Mouse (Mus musculus) MEL (cell line): ENCODE measurements around the gene Def8. TPM values are rescaled to one million over a fixed set of nuclear protein-coding genes. Genes with fewer than 3 reads are reported as not detected.
A peak's percentile ranks its signal among the peaks of the same experiment; 100 is the strongest.

ENCODE experiments used
- DNase-seq: peaks from one replicate; pipeline ENCODE4 v3.0.0; 2011; ENCODE audit warnings: low read depth, low spot score
- H3K27ac ChIP-seq: 2 replicates; pipeline ENCODE4 v1.5.1; 2012; ENCODE audit warnings: low read depth, mild to moderate bottlenecking, control low read depth, low read length, moderate library complexity; ENCODE audit not compliant: control insufficient read depth
- H3K27me3 ChIP-seq, 2 experiments: fragments of 150-350 bp in 1 of 2; sonication (generic) in 1 of 2; 2 replicates each; pipeline ENCODE4 v1.6.1; 2012; ENCODE audit warnings: low read length in 2 of 2, mild to moderate bottlenecking in 2 of 2, improper control_type of control experiment in 1 of 2, moderate library complexity in 1 of 2; ENCODE audit not compliant: insufficient read depth in 2 of 2, control insufficient read depth in 1 of 2
- H3K36me3 ChIP-seq, 2 experiments: 2 replicates each; pipeline ENCODE4 v1.6.1; 2012 to 2014; ENCODE audit warnings: low read length in 2 of 2, improper control_type of control experiment in 1 of 2, inconsistent platforms in 1 of 2, mild to moderate bottlenecking in 1 of 2; ENCODE audit not compliant: insufficient read depth in 2 of 2, control insufficient read depth in 1 of 2
- H3K4me1 ChIP-seq, 2 experiments: fragments of 150-350 bp in 1 of 2; sonication (generic) in 1 of 2; 2 replicates each; pipeline ENCODE4 v1.6.1; 2012; ENCODE audit warnings: low read length in 2 of 2, improper control_type of control experiment in 1 of 2, mild to moderate bottlenecking in 1 of 2; ENCODE audit not compliant: insufficient read depth in 2 of 2, control insufficient read depth in 1 of 2
- H3K4me3 ChIP-seq, 2 experiments: fragments of 150-350 bp in 1 of 2; sonication (generic) in 1 of 2; 2 replicates each; pipeline ENCODE4 v1.5.1; 2012; ENCODE audit warnings: low read depth in 2 of 2, low read length in 2 of 2, mild to moderate bottlenecking in 2 of 2, moderate library complexity in 2 of 2, control low read depth in 1 of 2, improper control_type of control experiment in 1 of 2; ENCODE audit not compliant: control insufficient read depth in 1 of 2, insufficient read depth in 1 of 2
- H3K79me2 ChIP-seq: 2 replicates; pipeline ENCODE4 v1.6.1; 2012; ENCODE audit warnings: mild to moderate bottlenecking, low read length, moderate library complexity; ENCODE audit not compliant: control insufficient read depth, poor library complexity, insufficient read depth
- H3K9ac ChIP-seq: 2 replicates; pipeline ENCODE4 v1.6.1; 2012; ENCODE audit warnings: low read depth, mild to moderate bottlenecking, control low read depth, low read length, moderate library complexity; ENCODE audit not compliant: control insufficient read depth, poor library complexity, severe bottlenecking
- H3K9me3 ChIP-seq: fragments of 150-350 bp; sonication (generic); replicated peaks from 2 replicates; pipeline ENCODE4 v1.6.1; 2012; ENCODE audit warnings: mild to moderate bottlenecking, low read length, improper control_type of control experiment, moderate library complexity; ENCODE audit not compliant: insufficient read depth
- BHLHE40 ChIP-seq: IDR thresholded peaks from 2 replicates; pipeline ENCODE4 v1.6.1; 2012; ENCODE audit warnings: low read depth, mild to moderate bottlenecking, inconsistent platforms, low read length, improper control_type of control experiment, borderline replicate concordance
- CHD2 ChIP-seq: IDR thresholded peaks from 2 replicates; pipeline ENCODE4 v1.6.1; 2011; ENCODE audit warnings: low read length, improper control_type of control experiment
- CTCF ChIP-seq, 3 experiments: IDR thresholded peaks in 2 of 3; conservative IDR thresholded peaks in 1 of 3; 2 replicates each; pipeline ENCODE4 v1.5.1; 2011 to 2012; ENCODE audit warnings: low read length in 3 of 3, low read depth in 2 of 3, mild to moderate bottlenecking in 2 of 3, improper control_type of control experiment in 1 of 3, inconsistent platforms in 1 of 3, mixed read lengths in 1 of 3, moderate library complexity in 1 of 3; ENCODE audit not compliant: control insufficient read depth in 1 of 3, insufficient read depth in 1 of 3, poor library complexity in 1 of 3, severe bottlenecking in 1 of 3
- E2F4 ChIP-seq: IDR thresholded peaks from 2 replicates; pipeline ENCODE4 v1.6.1; 2011; ENCODE audit warnings: low read depth, low read length, improper control_type of control experiment, borderline replicate concordance
- EP300 ChIP-seq, 2 experiments: IDR thresholded peaks; 2 replicates each; pipeline ENCODE4 v1.6.1; 2011; ENCODE audit warnings: improper control_type of control experiment in 2 of 2, low read length in 2 of 2, low read depth in 1 of 2, mild to moderate bottlenecking in 1 of 2
- ETS1 ChIP-seq: IDR thresholded peaks from 2 replicates; pipeline ENCODE4 v1.6.1; 2012; ENCODE audit warnings: low read depth, mild to moderate bottlenecking, inconsistent platforms, low read length, improper control_type of control experiment, moderate library complexity
- GABPA ChIP-seq: IDR thresholded peaks from 2 replicates; pipeline ENCODE4 v1.6.1; 2012; ENCODE audit warnings: low read depth, mild to moderate bottlenecking, inconsistent platforms, low read length, improper control_type of control experiment, moderate library complexity
- GATA1 ChIP-seq: IDR thresholded peaks from 2 replicates; pipeline ENCODE4 v1.6.1; 2011; ENCODE audit warnings: low read depth, low read length, improper control_type of control experiment
- HCFC1 ChIP-seq: IDR thresholded peaks from 2 replicates; pipeline ENCODE4 v1.6.1; 2012; ENCODE audit warnings: low read depth, mild to moderate bottlenecking, inconsistent platforms, low read length, improper control_type of control experiment, moderate library complexity
- JUND ChIP-seq: IDR thresholded peaks from 2 replicates; pipeline ENCODE4 v1.6.1; 2011; ENCODE audit warnings: low read depth, mild to moderate bottlenecking, improper control_type of control experiment, low read length
- MAFK ChIP-seq: IDR thresholded peaks from 2 replicates; pipeline ENCODE4 v1.6.1; 2011; ENCODE audit warnings: low read depth, mild to moderate bottlenecking, low read length, improper control_type of control experiment, borderline replicate concordance
- MAX ChIP-seq: IDR thresholded peaks from 2 replicates; pipeline ENCODE4 v1.6.1; 2011; ENCODE audit warnings: low read length, improper control_type of control experiment
- MAZ ChIP-seq: IDR thresholded peaks from 2 replicates; pipeline ENCODE4 v1.6.1; 2012; ENCODE audit warnings: low read depth, mild to moderate bottlenecking, inconsistent platforms, low read length, improper control_type of control experiment
- MEF2A ChIP-seq: IDR thresholded peaks from 2 replicates; pipeline ENCODE4 v1.6.1; 2014; ENCODE audit warnings: low read depth, mild to moderate bottlenecking, inconsistent platforms, low read length, improper control_type of control experiment; ENCODE audit not compliant: poor library complexity, insufficient replicate concordance, severe bottlenecking; ENCODE audit errors: extremely low read depth
- MXI1 ChIP-seq: IDR thresholded peaks from 2 replicates; pipeline ENCODE4 v1.6.1; 2011; ENCODE audit warnings: mild to moderate bottlenecking, low read depth, low read length, improper control_type of control experiment
- MYB ChIP-seq: IDR thresholded peaks from 2 replicates; pipeline ENCODE4 v1.6.1; 2011; ENCODE audit warnings: mild to moderate bottlenecking, low read depth, low read length, improper control_type of control experiment
- MYC ChIP-seq: IDR thresholded peaks from 2 replicates; pipeline ENCODE4 v1.6.1; 2011; ENCODE audit warnings: low read depth, mild to moderate bottlenecking, low read length, improper control_type of control experiment, moderate library complexity
- NRF1 ChIP-seq: IDR thresholded peaks from 2 replicates; pipeline ENCODE4 v1.6.1; 2014; ENCODE audit warnings: low read depth, mild to moderate bottlenecking, inconsistent platforms, low read length, improper control_type of control experiment, moderate library complexity; ENCODE audit not compliant: poor library complexity, insufficient read depth, severe bottlenecking
- POLR2A ChIP-seq, 2 experiments: IDR thresholded peaks; 2 replicates each; pipeline ENCODE4 v1.6.1; 2011 to 2012; ENCODE audit warnings: low read length in 2 of 2, mild to moderate bottlenecking in 2 of 2, control low read depth in 1 of 2, improper control_type of control experiment in 1 of 2, low read depth in 1 of 2, moderate library complexity in 1 of 2; ENCODE audit not compliant: control insufficient read depth in 1 of 2, insufficient read depth in 1 of 2, poor library complexity in 1 of 2
- POLR2AphosphoS5 ChIP-seq: IDR thresholded peaks from 2 replicates; pipeline ENCODE4 v1.6.1; 2012; ENCODE audit warnings: low read depth, borderline replicate concordance, mild to moderate bottlenecking, inconsistent platforms, low read length, moderate library complexity, mixed read lengths
- RAD21 ChIP-seq: IDR thresholded peaks from 2 replicates; pipeline ENCODE4 v1.6.1; 2011; ENCODE audit warnings: mild to moderate bottlenecking, low read depth, low read length, improper control_type of control experiment
- RCOR1 ChIP-seq: IDR thresholded peaks from 2 replicates; pipeline ENCODE4 v1.6.1; 2012; ENCODE audit warnings: low read depth, mild to moderate bottlenecking, inconsistent platforms, low read length, improper control_type of control experiment
- TAL1 ChIP-seq: IDR thresholded peaks from 2 replicates; pipeline ENCODE4 v1.6.1; 2012; ENCODE audit warnings: mild to moderate bottlenecking, inconsistent platforms, low read length, moderate library complexity, mixed read lengths
- TBP ChIP-seq: IDR thresholded peaks from 2 replicates; pipeline ENCODE4 v1.8.0; 2011; ENCODE audit warnings: low read depth, low read length, improper control_type of control experiment
- TCF12 ChIP-seq: IDR thresholded peaks from 2 replicates; pipeline ENCODE4 v1.6.1; 2014; ENCODE audit warnings: low read depth, mild to moderate bottlenecking, inconsistent platforms, low read length, improper control_type of control experiment, moderate library complexity
- USF1 ChIP-seq: IDR thresholded peaks from 2 replicates; pipeline ENCODE4 v1.6.1; 2014; ENCODE audit warnings: low read depth, mild to moderate bottlenecking, inconsistent platforms, low read length, improper control_type of control experiment, moderate library complexity
- USF2 ChIP-seq, 2 experiments: IDR thresholded peaks; 2 replicates each; pipeline ENCODE4 v1.6.1; 2011 to 2012; ENCODE audit warnings: improper control_type of control experiment in 2 of 2, low read length in 2 of 2, borderline replicate concordance in 1 of 2, inconsistent platforms in 1 of 2, low read depth in 1 of 2, mild to moderate bottlenecking in 1 of 2; ENCODE audit not compliant: insufficient read depth in 1 of 2
- ZNF384 ChIP-seq: IDR thresholded peaks from 2 replicates; pipeline ENCODE4 v1.6.1; 2012; ENCODE audit warnings: low read depth, mild to moderate bottlenecking, inconsistent platforms, low read length, improper control_type of control experiment
- polyA plus RNA-seq, 2 experiments: library from polyadenylated mRNA; stranded (reverse) in 1 of 2; unstranded in 1 of 2; fragments of >175 nt in 1 of 2; fragments of >200 nt in 1 of 2; gene quantifications; 2 replicates each; pipeline versions ENCODE4 v1.2.1 to v1.2.4; 2012; ENCODE audit warnings: low replicate concordance in 2 of 2, low read depth in 1 of 2; ENCODE audit not compliant: insufficient read length in 2 of 2, insufficient read depth in 1 of 2, missing spikeins in 1 of 2
- total RNA-seq: library from RNA; depleted of rRNA; stranded (reverse); fragments of 300-350 nt; gene quantifications from 2 replicates; pipeline ENCODE4 v1.2.3, GENCODE M21; 2012

The Def8 gene
- total and polyA plus RNA-seq, 3 experiments = 26.0 to 34.0 TPM; not detected in 1

DNA sequence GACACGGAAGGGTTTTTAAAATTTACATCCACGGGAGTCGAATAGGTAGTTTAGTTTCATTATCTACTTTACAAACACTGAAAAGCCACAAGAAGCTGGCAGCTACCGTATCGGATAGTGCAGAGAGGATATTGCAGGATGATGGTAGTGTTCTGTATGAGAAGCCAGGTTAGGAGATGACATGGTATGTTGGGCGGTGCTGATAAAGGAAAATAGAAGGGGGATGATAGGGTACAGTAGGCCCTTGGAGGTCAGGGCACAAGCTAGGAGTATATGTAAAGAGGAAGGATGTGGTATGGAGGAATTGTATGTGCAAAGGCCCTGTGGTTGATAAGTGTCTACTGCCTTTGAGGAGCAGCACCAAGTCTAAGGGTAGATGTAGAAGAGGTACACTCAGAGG is 31.2 kb downstream of the Def8 start:
- Histone ChIP-seq H3K4me3 (no peak overlapping the region), H3K4me1 (peaks cover 13 to 24% of the 10 kb centered on the region in 2 experiments), H3K9me3 (no peaks in the 10 kb centered on the region), H3K9ac (no peak overlapping the region), H3K79me2 (no peaks in the 10 kb centered on the region)
- no peak for TF ChIP-seq CHD2
- TF ChIP-seq MAZ = no peak
- TF ChIP-seq EP300 (IDR thresholded peaks at IDR 0.05; ENCODE audit: low read depth in 1 of 2, low read length in 2 of 2) = peak; percentile 17 to 72; a peak in 2 of 4 replicates
- TF ChIP-seq MAFK = no peak
- TF ChIP-seq MYC = no peak
- no peak for TF ChIP-seq JUND
- TF ChIP-seq TAL1 = peak; percentile 49
- peak; percentile 64 for TF ChIP-seq GATA1
- TF ChIP-seq NRF1 = no peak
- 0 out of 2 replicates have a peak, but pooled peaks have one; percentile 20 for TF ChIP-seq TBP
- peak; percentile 65; the same call in 1 of the 2 replicates for TF ChIP-seq ETS1
- TF ChIP-seq POLR2AphosphoS5 = no peak
- TF ChIP-seq MEF2A = no peak
- TF ChIP-seq HCFC1 = 0 out of 2 replicates have a peak, but pooled peaks have one; percentile 16
- no peak for TF ChIP-seq CTCF (IDR thresholded peaks at IDR 0.05 in 2 of 3, conservative IDR thresholded peaks at IDR 0.05 in 1 of 3; ENCODE audit: control insufficient read depth in 1 of 3, insufficient read depth in 1 of 3, low read depth in 2 of 3, low read length in 3 of 3, poor library complexity in 1 of 3, severe bottlenecking in 1 of 3)
- no peak for TF ChIP-seq BHLHE40
- peak; percentile 49 for TF ChIP-seq TCF12
- no peak for TF ChIP-seq POLR2A (IDR thresholded peaks at IDR 0.05; ENCODE audit: control insufficient read depth in 1 of 2, insufficient read depth in 1 of 2, low read depth in 1 of 2, low read length in 2 of 2, poor library complexity in 1 of 2)
- TF ChIP-seq, all 39 proteins: peak for 7
- Histone ChIP-seq H3K27me3 (no peaks in the 10 kb centered on the region), H3K36me3 (peaks cover 0 to 25% of the 10 kb centered on the region in 2 experiments; a peak in 3 of 4 replicates), H3K27ac (peak overlapping the region; percentile 41; the same call in 1 of the 2 replicates)
- DNase-seq = peak; percentile 62

DNA sequence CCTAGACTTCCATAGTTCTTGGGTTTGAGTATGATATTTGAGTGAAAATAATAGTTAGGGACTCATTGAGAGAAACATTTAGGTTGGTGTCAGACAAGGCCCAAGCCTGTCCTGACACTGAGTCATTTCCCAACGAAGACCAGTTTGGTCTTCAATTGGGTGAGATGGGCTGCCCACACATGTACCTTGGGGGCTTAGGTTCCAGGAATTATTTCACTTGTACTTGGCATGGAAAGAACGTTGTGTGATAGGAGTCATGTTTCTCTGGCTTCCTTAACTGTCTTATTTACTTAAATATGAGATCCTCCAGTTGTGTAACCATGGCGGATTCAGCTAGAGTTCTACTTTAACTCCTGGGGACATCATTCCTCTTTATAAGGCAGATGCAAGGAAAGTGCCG is 40.3 kb downstream of the Def8 start:
- Histone ChIP-seq H3K9ac (no peak overlapping the region), H3K9me3 (no peaks in the 10 kb centered on the region), H3K4me3 (no peak overlapping the region), H3K36me3 (peaks cover 0 to 4% of the 10 kb centered on the region in 2 experiments; a peak in 2 of 4 replicates), H3K27me3 (no peaks in the 10 kb centered on the region), H3K79me2 (no peaks in the 10 kb centered on the region), H3K27ac (no peak overlapping the region), H3K4me1 (no peaks in the 10 kb centered on the region)
- no peak for TF ChIP-seq RAD21
- TF ChIP-seq MXI1 = no peak
- no peak for TF ChIP-seq POLR2AphosphoS5
- TF ChIP-seq TBP = no peak
- no peak for TF ChIP-seq RCOR1
- TF ChIP-seq MEF2A = no peak
- no peak for TF ChIP-seq HCFC1
- TF ChIP-seq USF1 = no peak
- no peak for TF ChIP-seq E2F4
- TF ChIP-seq USF2 (IDR thresholded peaks at IDR 0.05; ENCODE audit: borderline replicate concordance in 1 of 2, insufficient read depth in 1 of 2, low read depth in 1 of 2, low read length in 2 of 2) = no peak
- TF ChIP-seq MAX = no peak
- no peak for TF ChIP-seq JUND
- TF ChIP-seq MYB = no peak
- no peak for TF ChIP-seq ZNF384
- no peak for TF ChIP-seq GABPA
- peak; percentile 1 for DNase-seq
